Mouse (Mus musculus) olfactory bulb, adult 2 months (tissue): ENCODE results near the gene Nos1.

Source experiments
- CTCF ChIP-seq: fragments of 200-500 bp; IDR thresholded peaks from 2 replicates; pipeline ENCODE4 v1.5.1; 2012; ENCODE audit warnings: low read depth, mild to moderate bottlenecking, low read length, moderate library complexity; ENCODE audit not compliant: insufficient read depth
- POLR2A ChIP-seq: fragments of 200-500 bp; IDR thresholded peaks from 2 replicates; pipeline ENCODE4 v1.6.1; 2012; ENCODE audit warnings: mild to moderate bottlenecking, low read depth, low read length, moderate library complexity; ENCODE audit not compliant: insufficient read depth

DNA sequence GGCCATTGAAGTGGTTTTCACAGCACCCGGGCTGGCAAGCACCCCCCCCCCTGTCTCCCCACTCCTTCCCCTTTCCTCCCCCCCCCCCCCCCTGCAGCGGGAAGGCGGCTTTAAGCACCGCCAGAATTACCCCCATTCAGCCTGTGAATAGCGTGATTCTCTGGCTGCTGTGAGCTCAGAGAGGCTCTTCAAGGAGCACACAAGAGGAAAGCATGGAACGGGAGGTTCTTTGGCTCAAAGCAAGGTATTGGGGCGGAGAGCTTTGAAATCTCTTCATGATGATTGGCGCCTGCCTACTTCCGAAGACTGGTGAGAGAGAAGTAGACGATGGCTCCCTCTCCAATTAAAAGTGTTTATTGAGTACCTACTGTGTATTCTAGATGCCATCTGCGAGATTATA, 44.5 kb downstream of the Nos1 start:
- TF ChIP-seq POLR2A (no peak), CTCF (no peak)
